Mouse (Mus musculus): ENCODE measurements around the gene Susd6.

GRCm38 (mm10) chr12:80853737-80854136, 63.4 kb downstream of the Susd6 start:
- TF ChIP-seq CTCF (conservative IDR thresholded peaks at IDR 0.05 in 1 of 2, IDR thresholded peaks at IDR 0.05 in 1 of 2; ENCODE audit: low read depth in 2 of 2, low read length in 2 of 2) (no peak), POLR2A (IDR thresholded peaks at IDR 0.05; ENCODE audit: low read depth, low read length) (no peak), ZNF384 (IDR thresholded peaks at IDR 0.05; ENCODE audit: low read depth, low read length) (no peak), HCFC1 (IDR thresholded peaks at IDR 0.05; ENCODE audit: low read depth, low read length) (no peak), TCF12 (IDR thresholded peaks at IDR 0.05; ENCODE audit: low read depth, low read length) (no peak), NELFE (IDR thresholded peaks at IDR 0.05; ENCODE audit: low read depth, low read length) (no peak), MAX (IDR thresholded peaks at IDR 0.05; ENCODE audit: low read length) (no peak), CHD1 (IDR thresholded peaks at IDR 0.05; ENCODE audit: low read depth, low read length) (no peak), ELF1 (IDR thresholded peaks at IDR 0.05; ENCODE audit: low read depth, low read length) (no peak), USF1 (IDR thresholded peaks at IDR 0.05; ENCODE audit: low read depth, low read length) (no peak), SIN3A (IDR thresholded peaks at IDR 0.05; ENCODE audit: low read length) (no peak)

Data from CH12.LX (cell line).